Mouse (Mus musculus): ENCODE measurements at regions not wholly inside any gene's neighbourhood (a gene's known extent, or its start where the extent isn't known, plus 50 kb on each side); places are given as distances from the start of the nearest gene placed in this dataset.
"Not testable (repeated sequence)": the region's sequence is repeated elsewhere in the genome, so short reads cannot be mapped to it uniquely, and the experiment has no call there.

DNA sequence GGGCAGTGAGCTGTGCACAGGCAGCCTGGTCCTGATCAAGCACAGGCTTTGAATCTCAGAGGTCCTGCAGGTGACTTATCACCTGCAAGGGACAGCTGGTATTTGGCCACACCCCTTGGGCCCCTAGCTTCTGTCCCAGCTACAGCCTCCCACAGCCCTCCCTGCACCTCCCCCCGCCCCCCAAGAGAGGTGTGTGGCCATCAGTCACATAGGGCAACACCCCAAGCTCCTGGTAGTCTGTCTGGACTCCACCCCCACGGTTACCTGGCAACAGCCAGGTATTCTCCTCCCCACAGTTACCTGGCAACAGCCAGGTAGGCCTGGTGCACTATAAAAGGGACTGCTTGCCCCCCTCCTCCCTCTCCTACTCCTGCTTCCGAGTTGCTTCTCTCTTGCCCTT, 98.0 kb downstream of the H2al2a start:
- Histone ChIP-seq H3K9me3 (replicated peaks) (no peaks in the 10 kb centered on the region), H3K27me3 (ENCODE audit: insufficient read depth, low read length) (peaks cover 3% of the 10 kb centered on the region; the same call in 1 of the 2 replicates), H3K36me3 (replicated peaks) (no peaks in the 10 kb centered on the region), H3K4me3 (ENCODE audit: low read depth, low read length) (no peak overlapping the region), H3K4me1 (ENCODE audit: insufficient read depth, low read depth, low read length) (no peaks in the 10 kb centered on the region)
- no peak for TF ChIP-seq POLR2AphosphoS5 (IDR thresholded peaks at IDR 0.05; ENCODE audit: insufficient replicate concordance, low read depth, low read length)
- no peak for TF ChIP-seq TAL1 (conservative IDR thresholded peaks at IDR 0.05; ENCODE audit: low read depth, low read length)
- no peak for TF ChIP-seq GATA2 (IDR thresholded peaks at IDR 0.05; ENCODE audit: borderline replicate concordance, low read depth, low read length)
- TF ChIP-seq CTCF (IDR thresholded peaks at IDR 0.05; ENCODE audit: low read depth, low read length): no peak
- TF ChIP-seq GATA1 (IDR thresholded peaks at IDR 0.05; ENCODE audit: borderline replicate concordance, low read length): no peak
- no peak for DNase-seq (ENCODE audit: low spot score)
- no peak for ATAC-seq (ENCODE audit: extremely low read depth, insufficient number of reproducible peaks, low FRiP score, poor library complexity, severe bottlenecking)

GRCm38 (mm10) chr2:17896036-17896435, 100.7 kb downstream of the H2al2a start:
- no peak for ATAC-seq (ENCODE audit: extremely low read depth, insufficient number of reproducible peaks, low FRiP score, poor library complexity, severe bottlenecking)
- Histone ChIP-seq H3K4me3 (ENCODE audit: low read depth, low read length) (no peak overlapping the region), H3K4me1 (ENCODE audit: insufficient read depth, low read depth, low read length) (no peaks in the 10 kb centered on the region), H3K9me3 (replicated peaks) (no peaks in the 10 kb centered on the region), H3K27me3 (ENCODE audit: insufficient read depth, low read length) (peaks cover 3% of the 10 kb centered on the region; the same call in 1 of the 2 replicates), H3K36me3 (replicated peaks) (no peaks in the 10 kb centered on the region)
- DNase-seq (ENCODE audit: low spot score): no peak
- no peak for TF ChIP-seq GATA2 (IDR thresholded peaks at IDR 0.05; ENCODE audit: borderline replicate concordance, low read depth, low read length)
- TF ChIP-seq CTCF (IDR thresholded peaks at IDR 0.05; ENCODE audit: low read depth, low read length): no peak

DNA sequence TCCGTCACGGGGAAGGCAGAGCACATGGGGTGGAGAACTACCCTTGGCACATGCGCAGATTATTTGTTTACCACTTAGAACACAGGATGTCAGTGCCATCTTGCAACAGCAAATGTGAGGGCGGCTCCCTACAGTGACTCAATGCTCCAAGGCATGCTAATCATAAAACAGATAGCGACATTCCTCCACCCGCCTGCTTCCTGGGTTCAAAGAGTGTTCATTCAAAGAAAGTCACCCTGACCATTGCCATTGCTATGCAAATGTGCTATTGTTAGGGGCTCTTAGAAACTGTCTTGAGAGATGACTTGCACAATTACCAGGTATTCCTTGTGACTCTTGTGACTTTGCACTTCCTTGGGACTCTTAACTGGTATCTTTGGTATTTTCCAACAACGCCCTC, 104.1 kb downstream of the H2al2a start:
- H3K4me3 ChIP-seq (ENCODE audit: low read depth, low read length); H3K4me1 ChIP-seq (ENCODE audit: insufficient read depth, low read depth, low read length); H3K9me3 ChIP-seq (replicated peaks); ATAC-seq (ENCODE audit: extremely low read depth, insufficient number of reproducible peaks, low FRiP score, poor library complexity, severe bottlenecking); H3K36me3 ChIP-seq (replicated peaks); DNase-seq (ENCODE audit: low spot score); H3K27me3 ChIP-seq (ENCODE audit: insufficient read depth, low read length): not testable (repeated sequence)

GRCm38 (mm10) chr2:17887699-17888098, 109.1 kb downstream of the H2al2a start:
- no peak overlapping the region for H3K4me3 ChIP-seq (ENCODE audit: low read depth, low read length)
- DNase-seq (ENCODE audit: low spot score): no peak
- no peaks in the 10 kb centered on the region for H3K9me3 ChIP-seq (replicated peaks)
- peaks cover 2% of the 10 kb centered on the region; the same call in 1 of the 2 replicates for H3K27me3 ChIP-seq (ENCODE audit: insufficient read depth, low read length)
- TF ChIP-seq GATA2 (IDR thresholded peaks at IDR 0.05; ENCODE audit: borderline replicate concordance, low read depth, low read length) (no peak), POLR2AphosphoS5 (IDR thresholded peaks at IDR 0.05; ENCODE audit: insufficient replicate concordance, low read depth, low read length) (no peak), CTCF (IDR thresholded peaks at IDR 0.05; ENCODE audit: low read depth, low read length) (no peak), TAL1 (conservative IDR thresholded peaks at IDR 0.05; ENCODE audit: low read depth, low read length) (no peak), GATA1 (IDR thresholded peaks at IDR 0.05; ENCODE audit: borderline replicate concordance, low read length) (no peak)
- ATAC-seq (ENCODE audit: extremely low read depth, insufficient number of reproducible peaks, low FRiP score, poor library complexity, severe bottlenecking): no peak
- no peaks in the 10 kb centered on the region for H3K4me1 ChIP-seq (ENCODE audit: insufficient read depth, low read depth, low read length)
- H3K36me3 ChIP-seq (replicated peaks): no peaks in the 10 kb centered on the region

GRCm38 (mm10) chr2:17882389-17882788, 114.4 kb downstream of the H2al2a start:
- no peaks in the 10 kb centered on the region for H3K4me1 ChIP-seq (ENCODE audit: insufficient read depth, low read depth, low read length)
- H3K9me3 ChIP-seq (replicated peaks): no peaks in the 10 kb centered on the region
- no peak overlapping the region for H3K4me3 ChIP-seq (ENCODE audit: low read depth, low read length)
- H3K36me3 ChIP-seq (replicated peaks): no peaks in the 10 kb centered on the region
- no peak for DNase-seq (ENCODE audit: low spot score)
- peaks cover 3% of the 10 kb centered on the region; the same call in 1 of the 2 replicates for H3K27me3 ChIP-seq (ENCODE audit: insufficient read depth, low read length)
- TF ChIP-seq TAL1 (conservative IDR thresholded peaks at IDR 0.05; ENCODE audit: low read depth, low read length) (no peak), CTCF (IDR thresholded peaks at IDR 0.05; ENCODE audit: low read depth, low read length) (no peak), GATA1 (IDR thresholded peaks at IDR 0.05; ENCODE audit: borderline replicate concordance, low read length) (no peak), GATA2 (IDR thresholded peaks at IDR 0.05; ENCODE audit: borderline replicate concordance, low read depth, low read length) (no peak), POLR2AphosphoS5 (IDR thresholded peaks at IDR 0.05; ENCODE audit: insufficient replicate concordance, low read depth, low read length) (no peak)
- ATAC-seq (ENCODE audit: extremely low read depth, insufficient number of reproducible peaks, low FRiP score, poor library complexity, severe bottlenecking): no peak

DNA sequence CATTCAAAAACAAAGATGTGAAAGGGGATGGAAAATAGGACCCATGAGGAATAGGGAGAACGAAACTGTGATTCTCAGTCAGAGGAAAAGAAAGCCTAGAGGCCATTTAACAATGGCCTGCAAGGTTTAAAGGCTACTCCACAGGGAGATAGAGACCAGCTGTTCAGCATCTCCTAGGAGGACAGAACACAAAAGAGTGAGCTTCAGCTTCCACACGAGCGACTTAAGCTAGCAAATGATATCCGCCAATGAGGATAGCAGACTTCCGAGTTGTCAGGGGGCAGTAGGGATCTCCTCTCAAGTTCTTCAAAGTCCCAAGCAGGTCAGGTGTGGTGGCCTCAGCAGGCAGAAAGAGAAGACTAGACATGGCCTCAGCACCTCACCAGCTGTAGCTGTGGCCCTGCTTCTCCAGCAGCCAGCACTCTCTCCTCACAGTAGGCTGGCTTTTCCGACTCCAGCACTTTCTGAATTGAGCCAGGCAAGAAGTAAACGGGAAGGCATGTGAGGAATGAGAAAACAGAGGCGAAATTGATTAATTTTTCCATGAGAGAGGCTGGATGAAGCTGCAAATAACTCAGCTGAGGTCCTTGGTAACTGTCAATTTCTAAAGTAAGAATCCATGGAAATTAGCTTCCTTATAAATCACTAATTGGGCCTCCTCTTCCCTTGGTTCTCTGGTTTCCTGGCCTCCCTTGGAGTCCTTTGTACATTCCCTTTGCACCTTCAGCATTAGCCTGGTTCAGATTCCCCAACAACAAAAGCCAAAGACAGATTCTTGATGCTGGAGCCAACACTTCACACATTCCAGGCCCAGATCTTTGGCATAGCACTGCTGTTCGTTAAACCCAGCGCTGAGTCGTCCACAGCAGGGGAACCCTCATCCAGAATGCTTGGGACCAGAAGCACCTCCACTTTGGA, 115.7 kb downstream of the H2al2a start:
- H3K4me3 ChIP-seq (ENCODE audit: low read depth, low read length): no peak overlapping the region
- H3K36me3 ChIP-seq (replicated peaks): no peaks in the 10 kb centered on the region
- no peaks in the 10 kb centered on the region for H3K9me3 ChIP-seq (replicated peaks)
- TF ChIP-seq CTCF (IDR thresholded peaks at IDR 0.05; ENCODE audit: low read depth, low read length) (no peak), TAL1 (conservative IDR thresholded peaks at IDR 0.05; ENCODE audit: low read depth, low read length) (no peak), POLR2AphosphoS5 (IDR thresholded peaks at IDR 0.05; ENCODE audit: insufficient replicate concordance, low read depth, low read length) (no peak), GATA2 (IDR thresholded peaks at IDR 0.05; ENCODE audit: borderline replicate concordance, low read depth, low read length) (no peak), GATA1 (IDR thresholded peaks at IDR 0.05; ENCODE audit: borderline replicate concordance, low read length) (no peak)
- H3K27me3 ChIP-seq (ENCODE audit: insufficient read depth, low read length): peaks cover 8% of the 10 kb centered on the region
- H3K4me1 ChIP-seq (ENCODE audit: insufficient read depth, low read depth, low read length): no peaks in the 10 kb centered on the region
- DNase-seq (ENCODE audit: low spot score) (no peak), ATAC-seq (ENCODE audit: extremely low read depth, insufficient number of reproducible peaks, low FRiP score, poor library complexity, severe bottlenecking) (no peak)
